Mouse (Mus musculus) naive thymus-derived CD4-positive, alpha-beta T cell, adult 2 months (primary cell): ENCODE data around the gene Pole.
A peak's percentile ranks its signal among the peaks of the same experiment; 100 is the strongest.

Experiments
- DNase-seq: peaks from one replicate; pipeline ENCODE4 v3.0.0-alpha.2; 2011; ENCODE audit warnings: low read depth

The Pole gene

GRCm38 (mm10) chr5:110344524-110344923, 58.4 kb downstream of the Pole start, which contains the start of gene Lrcol1:
Gene Lrcol1 (plus strand): TSS chr5:110344730.
- no peak for DNase-seq

- no peak for DNase-seq
These were observed 59.4 kb downstream of the Pole start for GRCm38 (mm10) chr5:110345553-110345952.

GRCm38 (mm10) chr5:110347006-110347405, 60.9 kb downstream of the Pole start:
- no peak for DNase-seq

DNA sequence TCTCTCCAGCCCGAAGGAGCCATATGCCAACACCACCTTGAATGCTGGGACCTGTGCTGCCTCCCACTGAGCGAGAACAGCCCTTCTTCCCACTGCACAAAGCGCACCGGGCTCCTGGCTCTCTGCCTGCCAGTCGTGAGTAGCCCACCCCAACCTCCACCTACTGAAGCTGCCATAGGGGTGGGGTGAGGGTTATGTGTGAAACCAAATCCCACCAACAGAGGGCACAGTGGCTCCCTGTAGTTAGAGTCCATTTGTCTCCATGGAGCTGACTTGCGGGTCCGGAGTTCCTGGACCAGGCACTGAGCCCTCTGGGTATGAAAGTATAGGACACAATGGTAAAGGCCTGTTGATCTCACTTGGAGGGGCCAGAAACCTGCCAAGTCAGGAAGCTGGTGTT, 68.6 kb downstream of the Pole start:
- DNase-seq, result peak; percentile 43

GRCm38 (mm10) chr5:110357531-110358179, 71.5 kb downstream of the Pole start:
- DNase-seq, result peak; percentile 89

- no peak for DNase-seq
These were observed 75.4 kb downstream of the Pole start for GRCm38 (mm10) chr5:110361465-110361864.

DNA sequence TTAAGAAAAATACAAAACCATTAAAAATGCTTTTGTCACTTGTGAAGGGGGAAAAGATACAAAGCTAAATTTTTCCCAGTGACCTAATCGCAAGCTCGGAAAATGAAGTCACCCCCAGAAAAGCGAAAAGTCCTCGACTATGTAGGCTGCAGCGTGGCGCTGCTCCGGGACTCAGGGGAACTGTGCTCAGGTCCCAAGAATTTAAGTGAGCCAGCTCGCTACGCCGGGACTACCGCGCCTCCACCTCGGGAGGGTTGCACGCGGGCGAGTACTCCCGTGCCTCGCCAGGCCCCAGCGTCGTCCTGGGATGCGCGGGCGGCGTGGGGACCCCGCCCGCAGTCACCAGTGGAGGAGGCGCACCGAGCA, 76.7 kb downstream of the Pole start:
- DNase-seq, result no peak

DNA sequence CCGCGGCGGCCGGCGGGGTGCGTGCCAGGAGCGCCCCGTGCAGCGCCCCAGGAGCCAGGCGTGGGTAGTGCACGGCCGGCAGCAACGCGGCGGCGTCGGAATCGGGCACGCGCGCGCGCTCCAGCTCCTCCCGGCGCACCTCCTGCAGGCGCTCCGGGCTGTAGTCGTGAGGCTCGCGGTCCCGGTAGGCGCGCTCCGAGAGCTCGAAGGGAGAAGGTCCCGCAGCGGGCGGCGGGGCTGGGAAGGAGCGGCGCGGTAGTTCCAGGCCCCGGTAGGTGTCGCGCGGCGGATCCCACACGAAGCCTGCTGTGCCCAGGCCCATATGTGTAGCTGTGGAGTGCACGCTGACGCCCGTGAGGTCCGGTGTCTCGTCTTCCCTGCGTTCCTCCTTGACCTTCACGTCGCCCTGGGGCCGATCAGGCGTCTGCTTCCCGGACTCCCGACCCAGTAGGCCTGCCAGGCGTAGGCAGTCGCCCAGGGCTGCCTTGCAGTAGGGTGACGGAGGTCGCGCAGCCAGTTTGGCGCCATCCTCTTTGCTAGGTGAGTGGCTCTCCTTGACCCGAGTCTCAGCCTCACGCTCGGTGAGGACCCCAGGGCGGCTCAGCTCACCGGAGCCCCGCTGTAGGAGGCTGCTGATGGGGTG, 77.2 kb downstream of the Pole start:
- peak; percentile 61 for DNase-seq

- no peak for DNase-seq
These were observed 77.9 kb downstream of the Pole start for GRCm38 (mm10) chr5:110363822-110364545.

DNA sequence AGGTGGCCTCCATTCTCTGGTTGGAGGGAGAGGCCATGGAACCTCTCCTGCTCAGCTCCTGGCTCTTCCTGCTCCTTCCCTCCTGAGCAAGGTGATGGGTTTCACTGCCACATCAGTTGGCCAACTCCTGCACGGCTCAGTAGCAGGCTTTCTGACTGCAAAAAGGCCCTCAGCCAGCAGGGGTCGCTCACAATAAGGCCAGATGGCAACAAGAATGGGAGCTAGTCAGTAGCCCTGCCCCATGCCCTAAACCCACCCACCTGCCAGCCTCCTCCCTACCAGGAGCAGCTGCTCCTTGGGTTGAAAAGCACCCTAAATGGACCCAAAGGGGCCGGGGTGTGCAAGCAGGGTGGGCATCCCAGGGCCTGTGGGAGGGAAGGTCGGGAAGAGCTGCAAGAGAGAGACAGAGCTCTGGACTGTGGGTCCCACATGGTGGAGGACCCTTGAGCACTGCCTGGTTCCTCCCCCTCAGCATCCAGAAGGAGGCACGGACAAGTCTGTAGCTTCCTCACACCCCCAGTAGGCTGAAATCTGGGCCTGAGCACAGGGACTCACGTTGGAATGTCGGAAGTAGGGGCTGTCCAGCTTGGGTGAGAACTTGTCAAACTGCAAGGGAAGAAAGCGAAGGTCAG, 90.8 kb downstream of the Pole start:
- DNase-seq, result peak; percentile 66

GRCm38 (mm10) chr5:110378181-110378583, 92.1 kb downstream of the Pole start:
- no peak for DNase-seq

GRCm38 (mm10) chr5:110379086-110379485, 93.0 kb downstream of the Pole start:
- no peak for DNase-seq

- no peak for DNase-seq
These were observed 93.7 kb downstream of the Pole start for GRCm38 (mm10) chr5:110379823-110380222.

DNA sequence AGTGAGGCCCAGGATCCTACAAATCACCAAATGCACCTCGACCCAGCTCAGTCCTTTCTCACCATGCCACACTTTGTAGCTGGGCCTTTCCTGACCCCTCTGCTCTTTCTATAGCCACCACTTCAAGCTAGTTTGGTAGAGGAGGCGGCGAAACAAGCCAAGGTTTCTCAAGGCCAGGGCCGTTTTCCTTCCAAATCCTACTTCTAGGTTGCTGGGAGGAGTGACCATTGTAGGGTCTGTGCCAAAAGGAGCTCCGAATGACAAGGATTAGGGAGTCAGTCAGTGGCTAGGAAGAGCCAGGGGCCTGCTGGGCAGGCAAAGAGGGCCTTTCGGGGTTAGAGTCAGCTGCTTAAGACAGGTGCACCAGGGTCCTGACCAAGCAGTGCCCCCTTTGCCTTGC, 98.4 kb downstream of the Pole start:
- no peak for DNase-seq

DNA sequence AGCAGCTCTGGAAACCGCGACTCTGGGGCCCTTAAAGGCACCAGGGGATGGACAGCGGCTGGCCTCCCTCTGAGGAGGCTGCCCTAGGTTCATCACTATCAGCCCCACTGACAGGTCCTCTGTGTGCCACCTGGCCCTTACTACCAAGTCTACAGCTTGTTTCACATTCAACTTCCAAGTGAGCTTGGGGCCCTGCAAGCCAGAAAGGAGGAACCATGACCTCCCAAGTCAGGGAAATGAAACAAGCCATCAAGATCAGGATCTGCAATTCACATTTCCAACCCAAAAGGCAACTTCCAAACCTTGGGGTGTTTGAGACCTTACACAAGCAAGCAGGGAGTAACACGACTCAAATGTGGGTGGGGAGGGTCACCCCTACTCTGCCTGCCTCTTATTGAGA, 99.2 kb downstream of the Pole start:
- no peak for DNase-seq

GRCm38 (mm10) chr5:110386371-110387330, 100.5 kb downstream of the Pole start:
- DNase-seq, result peak; percentile 29
